Mouse (Mus musculus) urinary bladder, adult 2 months (tissue): ENCODE measurements around the gene Tmem256. TPM values are rescaled to one million over a fixed set of nuclear protein-coding genes. Genes with fewer than 3 reads are reported as not detected.
A peak's percentile ranks its signal among the peaks of the same experiment; 100 is the strongest.

Experiments used
- DNase-seq: peaks from one replicate; pipeline ENCODE4 v3.0.0; 2022; ENCODE audit warnings: low spot score
- polyA plus RNA-seq: library from polyadenylated mRNA; depleted of rRNA; stranded (reverse); fragments of >200 nt; gene quantifications from 2 replicates; pipeline ENCODE4 v1.2.3, GENCODE M21; 2012

Gene Tmem256
- polyA plus RNA-seq, 1 experiment, result 261 TPM

- no peak for DNase-seq
Measured at GRCm38 (mm10) chr11:69815155-69815554, 23.2 kb upstream of the Tmem256 start, which contains the start of gene Gm39566. Gene Gm39566 (minus strand): TSS chr11:69815298.

GRCm38 (mm10) chr11:69816520-69816919 is 21.8 kb upstream of the Tmem256 start:
- no peak for DNase-seq

GRCm38 (mm10) chr11:69818365-69818764 is 19.9 kb upstream of the Tmem256 start, which contains the start of gene Spem2:
Gene Spem2 (minus strand): TSS chr11:69818465.
- no peak for DNase-seq

GRCm38 (mm10) chr11:69818871-69819270 is 19.4 kb upstream of the Tmem256 start:
- no peak for DNase-seq

GRCm38 (mm10) chr11:69822080-69822479 is 16.2 kb upstream of the Tmem256 start, which contains the start of gene Spem1:
Gene Spem1 (minus strand): TSS chr11:69822180.
- DNase-seq, result no peak

GRCm38 (mm10) chr11:69823456-69823855 is 14.9 kb upstream of the Tmem256 start:
- no peak for DNase-seq

GRCm38 (mm10) chr11:69828832-69829231 is 9.5 kb upstream of the Tmem256 start:
- no peak for DNase-seq

GRCm38 (mm10) chr11:69833554-69833953 is 4.8 kb upstream of the Tmem256 start:
- DNase-seq, result no peak

GRCm38 (mm10) chr11:69834001-69834549 is 4.2 kb upstream of the Tmem256 start:
- no peak for DNase-seq

- no peak for DNase-seq
Measured at GRCm38 (mm10) chr11:69835326-69835965, 2.9 kb upstream of the Tmem256 start.

GRCm38 (mm10) chr11:69835966-69836335 is 2.4 kb upstream of the Tmem256 start:
- no peak for DNase-seq

- no peak for DNase-seq
Measured at GRCm38 (mm10) chr11:69836703-69837576, 1.4 kb upstream of the Tmem256 start.

- DNase-seq, result no peak
Measured at GRCm38 (mm10) chr11:69837604-69837951, 736 bp upstream of the Tmem256 start, which contains the start of gene Nlgn2. Gene Nlgn2 (minus strand): TSS chr11:69837784.

GRCm38 (mm10) chr11:69838714-69839104 is 395 bp downstream of the Tmem256 start:
- DNase-seq, result no peak

- DNase-seq, result peak; percentile 92
Measured at GRCm38 (mm10) chr11:69846198-69846680, 7.9 kb downstream of the Tmem256 start, which contains the start of gene Plscr3. Gene Plscr3 (plus strand): TSS chr11:69846376.

- no peak for DNase-seq
Measured at GRCm38 (mm10) chr11:69846738-69847688, 8.7 kb downstream of the Tmem256 start.

- no peak for DNase-seq
Measured at GRCm38 (mm10) chr11:69848021-69848420, 9.7 kb downstream of the Tmem256 start.

GRCm38 (mm10) chr11:69849128-69849527 is 10.8 kb downstream of the Tmem256 start:
- DNase-seq, result no peak

GRCm38 (mm10) chr11:69849884-69850283 is 11.6 kb downstream of the Tmem256 start:
- DNase-seq, result no peak

GRCm38 (mm10) chr11:69850754-69851153 is 12.4 kb downstream of the Tmem256 start:
- DNase-seq, result no peak

GRCm38 (mm10) chr11:69853994-69854393 is 15.7 kb downstream of the Tmem256 start:
- no peak for DNase-seq
